Mouse (Mus musculus): ENCODE results near the gene Glra1.

Gene Glra1

GRCm38 (mm10) chr11:55518806-55519674 lies 89.0 kb downstream of the Glra1 start:
- peak; percentile 65 for DNase-seq (ENCODE audit: low read depth, low spot score)

GRCm38 (mm10) chr11:55517666-55518065 lies 90.3 kb downstream of the Glra1 start:
- DNase-seq (ENCODE audit: low read depth, low spot score): no peak

GRCm38 (mm10) chr11:55511374-55511773 lies 96.6 kb downstream of the Glra1 start:
- peak; percentile 43 for DNase-seq (ENCODE audit: low read depth, low spot score)

GRCm38 (mm10) chr11:55505485-55505884 lies 102.5 kb downstream of the Glra1 start:
- no peak for DNase-seq (ENCODE audit: low read depth, low spot score)

- no peak for DNase-seq (ENCODE audit: low read depth, low spot score)
Measured at GRCm38 (mm10) chr11:55502886-55503285, 105.1 kb downstream of the Glra1 start.

- DNase-seq (ENCODE audit: low read depth, low spot score): no peak
Measured at GRCm38 (mm10) chr11:55501955-55502531, 106.0 kb downstream of the Glra1 start.

GRCm38 (mm10) chr11:55497885-55498284 lies 110.1 kb downstream of the Glra1 start:
- peak; percentile 52 for DNase-seq (ENCODE audit: low read depth, low spot score)

- DNase-seq (ENCODE audit: low read depth, low spot score): no peak
Measured at GRCm38 (mm10) chr11:55496158-55496557, 111.8 kb downstream of the Glra1 start.

DNA sequence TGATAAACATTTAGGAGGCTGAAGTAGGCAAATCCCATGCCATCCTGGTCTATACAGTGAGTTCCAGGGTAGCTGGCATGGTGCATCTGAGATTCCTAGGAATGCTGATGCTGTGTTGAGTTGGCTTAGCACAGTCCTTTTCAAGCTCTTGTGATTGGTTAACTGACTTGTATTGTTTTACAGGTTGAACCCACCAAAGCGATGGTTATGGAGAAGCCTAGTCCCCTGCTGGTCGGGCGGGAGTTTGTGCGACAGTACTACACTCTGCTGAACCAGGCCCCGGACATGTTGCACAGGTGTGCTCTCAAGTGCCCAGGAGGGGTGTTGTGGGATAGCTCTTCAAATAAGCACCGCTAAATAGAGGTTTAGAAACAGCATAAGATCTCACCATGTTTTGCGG lies 122.6 kb downstream of the Glra1 start:
- no peak for DNase-seq (ENCODE audit: low read depth, low spot score)

DNA sequence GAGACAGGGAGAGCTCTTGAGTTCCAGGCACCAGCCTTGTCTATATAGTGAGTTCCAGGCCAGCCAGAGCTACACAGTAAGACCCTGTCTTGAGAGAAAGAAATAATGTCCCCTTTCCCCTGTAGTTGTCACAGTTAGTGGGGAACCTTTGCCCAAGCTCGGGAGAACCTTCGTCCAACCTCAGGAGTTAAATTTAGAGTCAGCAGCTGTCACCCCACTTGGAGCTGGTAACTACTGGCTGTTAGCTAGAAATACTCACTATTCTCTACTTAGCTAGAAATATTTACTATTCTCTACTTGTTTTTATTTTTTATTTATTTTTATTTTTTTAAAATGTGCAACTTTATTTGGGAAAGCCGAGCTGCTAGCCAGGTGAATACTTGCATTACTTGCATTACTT lies 134.8 kb downstream of the Glra1 start:
- no peak for DNase-seq (ENCODE audit: low read depth, low spot score)

DNA sequence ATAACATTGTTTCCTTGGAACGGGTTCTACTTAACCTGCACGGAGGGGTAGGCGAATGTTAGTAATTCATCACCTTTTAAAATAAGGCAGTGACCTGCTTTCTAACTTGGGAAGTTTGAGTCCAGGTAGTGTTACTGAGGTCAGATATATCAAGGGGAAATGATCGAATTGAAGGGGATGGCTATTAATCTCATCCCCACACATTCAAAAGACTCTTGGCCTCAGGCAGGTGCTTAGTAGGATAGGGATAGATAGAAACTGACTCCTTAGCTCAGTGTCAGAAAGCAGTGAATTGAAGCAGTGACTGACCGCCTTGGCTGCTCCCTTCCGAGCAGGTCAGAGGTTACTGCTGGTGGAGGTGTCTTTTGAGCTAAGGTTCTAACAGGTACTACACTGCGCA lies 136.5 kb downstream of the Glra1 start:
- no peak for DNase-seq (ENCODE audit: low read depth, low spot score)

GRCm38 (mm10) chr11:55470761-55471160 lies 137.2 kb downstream of the Glra1 start:
- no peak for DNase-seq (ENCODE audit: low read depth, low spot score)

- DNase-seq (ENCODE audit: low read depth, low spot score): no peak
Measured at GRCm38 (mm10) chr11:55469923-55470691, 137.9 kb downstream of the Glra1 start.

DNA sequence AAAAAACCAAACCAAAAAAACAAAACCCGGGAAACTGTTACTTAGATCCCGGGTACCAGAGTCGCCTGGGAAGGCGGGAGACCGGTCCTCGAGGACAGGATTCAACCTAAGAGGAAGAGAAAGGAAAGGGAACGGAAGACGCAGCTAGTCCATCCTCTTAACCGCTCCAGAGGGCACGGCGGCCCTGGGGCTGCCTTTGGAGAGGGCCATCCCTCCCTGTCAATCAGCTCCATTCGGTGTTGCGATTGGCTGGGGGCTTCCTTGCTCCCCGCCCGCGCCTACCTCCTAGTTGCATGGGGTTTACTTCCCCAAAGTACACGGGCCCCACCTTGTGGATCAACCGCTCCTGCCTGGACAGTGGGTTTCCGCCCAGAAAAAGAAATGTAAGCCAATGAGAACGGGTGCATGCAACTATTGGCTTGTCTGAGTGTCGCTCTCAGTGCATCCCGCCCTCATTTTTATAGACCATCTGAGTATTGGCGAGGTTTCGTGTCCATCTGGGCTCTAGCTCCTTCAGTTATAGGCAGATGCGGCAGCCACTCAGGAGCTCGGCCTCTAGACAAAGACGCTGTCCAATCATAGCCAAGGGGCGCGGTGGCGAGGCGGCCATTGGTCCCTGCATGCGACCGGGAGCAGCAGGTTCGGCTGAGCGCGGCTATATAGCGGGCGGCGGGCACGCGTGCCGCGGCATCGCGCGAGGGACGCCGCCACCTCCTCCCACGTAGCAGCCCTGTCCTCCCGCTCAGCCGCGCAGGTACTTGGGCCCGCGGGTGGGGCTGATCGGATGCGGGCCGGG lies 138.8 kb downstream of the Glra1 start, which contains the start of gene G3bp1:
Gene G3bp1, plus strand, starts transcription at position 638 of the 796 bp plus-strand sequence.
- peak; percentile 99 for DNase-seq (ENCODE audit: low read depth, low spot score)

DNA sequence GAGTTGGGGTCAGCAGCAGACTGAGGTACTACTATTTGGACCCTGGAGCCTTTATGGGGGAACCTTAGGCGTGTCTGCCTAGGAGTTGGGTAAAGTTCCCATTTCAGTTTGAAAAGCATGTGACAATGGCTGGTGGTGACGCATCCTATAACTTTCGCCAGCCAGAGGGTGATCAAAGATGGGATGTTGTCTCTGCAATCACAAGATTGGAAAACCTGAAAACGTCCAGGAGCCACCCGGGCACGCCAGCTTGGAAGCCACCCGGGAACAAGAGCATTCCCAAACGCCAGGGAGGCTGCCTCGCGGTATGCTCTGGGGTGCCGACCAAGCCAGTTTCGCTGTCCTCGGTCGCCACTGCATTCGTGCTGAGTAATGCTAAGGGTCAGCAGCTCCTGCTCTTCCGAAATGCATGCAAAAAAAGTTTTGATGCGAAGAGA lies 139.4 kb downstream of the Glra1 start:
- DNase-seq (ENCODE audit: low read depth, low spot score): no peak

DNA sequence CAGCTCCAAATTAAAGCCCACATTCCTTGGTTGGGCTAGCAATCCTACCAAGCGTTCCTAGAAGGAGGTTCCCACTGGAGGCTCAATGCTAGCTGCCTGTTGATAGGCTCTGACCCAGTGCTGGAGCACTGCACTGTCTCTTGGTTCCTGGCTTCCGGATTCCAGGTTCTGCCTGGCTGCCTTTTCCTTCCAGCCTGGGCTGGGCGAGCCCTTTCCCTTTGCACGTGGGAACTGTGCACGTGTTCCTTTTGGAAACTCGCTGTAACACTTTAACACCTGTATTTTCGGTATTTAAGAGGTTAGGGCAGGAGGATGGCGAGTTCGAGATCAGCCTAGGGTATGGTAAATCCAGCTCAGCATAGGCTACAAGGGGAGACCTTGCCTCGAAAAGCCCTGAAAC lies 140.0 kb downstream of the Glra1 start:
- DNase-seq (ENCODE audit: low read depth, low spot score): peak; percentile 65

DNA sequence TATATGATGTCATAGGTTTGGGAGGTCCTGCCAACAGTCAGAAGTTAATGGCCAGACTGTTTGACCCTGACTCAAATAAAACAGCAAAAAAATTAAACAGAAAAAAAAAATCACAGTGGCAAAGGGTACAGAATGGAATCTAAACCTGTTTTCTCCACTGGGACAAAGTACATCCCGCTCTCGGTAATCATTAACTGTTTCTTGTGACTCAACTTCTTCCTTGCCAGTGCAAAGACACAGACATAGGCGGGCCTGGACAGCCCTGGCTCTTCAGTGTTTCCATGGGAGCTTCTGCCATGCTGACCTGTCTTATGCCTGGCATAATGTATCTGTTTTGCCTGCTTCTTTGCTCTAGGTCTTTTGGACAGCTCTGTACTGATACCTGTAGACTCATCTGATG lies 142.8 kb downstream of the Glra1 start:
- DNase-seq (ENCODE audit: low read depth, low spot score): no peak

GRCm38 (mm10) chr11:55464707-55465106 lies 143.3 kb downstream of the Glra1 start:
- DNase-seq (ENCODE audit: low read depth, low spot score): no peak

Data from WW6 (cell line).